Mouse (Mus musculus) G1E (cell line): Measurements from ENCODE around the gene Dpagt1.

Experiments
- CTCF ChIP-seq: IDR thresholded peaks from 2 replicates; pipeline ENCODE4 v1.5.1; 2012; ENCODE audit warnings: low read depth, low read length, inconsistent platforms, mixed read lengths
- GATA1 ChIP-seq: IDR thresholded peaks from 2 replicates; pipeline ENCODE4 v1.6.1; 2012; ENCODE audit warnings: borderline replicate concordance, low read length, inconsistent platforms, mixed read lengths
- TAL1 ChIP-seq: conservative IDR thresholded peaks from 2 replicates; pipeline ENCODE4 v1.6.1; 2012; ENCODE audit warnings: low read depth, low read length, inconsistent platforms, mixed read lengths

DNA sequence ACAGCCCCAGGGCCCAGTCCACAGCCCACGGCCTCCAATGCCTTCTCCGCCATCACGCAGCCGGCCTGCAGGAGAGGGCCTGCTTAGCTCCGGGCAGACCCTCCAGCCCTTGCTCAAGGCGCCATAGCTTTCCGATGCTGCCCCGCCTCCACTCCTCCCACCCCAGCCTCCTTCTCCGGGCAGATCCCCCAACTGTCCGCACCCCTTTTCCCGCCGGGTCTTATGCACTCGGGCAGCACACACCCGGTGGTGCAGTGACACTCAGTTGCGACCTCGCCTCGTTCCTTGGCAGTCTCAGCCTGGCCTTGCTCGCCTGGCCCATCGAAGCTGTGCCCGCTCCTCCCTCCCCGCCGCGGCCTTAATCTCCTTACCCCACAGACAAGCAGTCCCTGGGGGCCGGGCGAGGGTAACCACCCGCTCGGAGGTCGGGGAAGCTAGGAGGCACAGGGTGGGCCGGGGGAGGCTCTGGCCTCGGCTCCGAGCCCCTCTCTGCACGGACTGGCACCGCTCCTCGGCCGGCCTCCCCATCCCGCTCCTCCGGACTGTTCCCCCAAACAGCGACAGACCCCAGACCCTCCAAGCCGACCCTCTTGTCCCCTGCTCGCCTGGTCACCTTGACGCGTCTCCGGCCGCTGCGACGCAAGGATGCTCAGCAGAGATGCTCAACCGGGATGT is 38.3 kb upstream of the Dpagt1 start:
- no peak for TF ChIP-seq CTCF
- TF ChIP-seq TAL1: no peak
- TF ChIP-seq GATA1: no peak
